Mouse (Mus musculus): Measurements from ENCODE around the gene Tob2.

The Tob2 gene

DNA sequence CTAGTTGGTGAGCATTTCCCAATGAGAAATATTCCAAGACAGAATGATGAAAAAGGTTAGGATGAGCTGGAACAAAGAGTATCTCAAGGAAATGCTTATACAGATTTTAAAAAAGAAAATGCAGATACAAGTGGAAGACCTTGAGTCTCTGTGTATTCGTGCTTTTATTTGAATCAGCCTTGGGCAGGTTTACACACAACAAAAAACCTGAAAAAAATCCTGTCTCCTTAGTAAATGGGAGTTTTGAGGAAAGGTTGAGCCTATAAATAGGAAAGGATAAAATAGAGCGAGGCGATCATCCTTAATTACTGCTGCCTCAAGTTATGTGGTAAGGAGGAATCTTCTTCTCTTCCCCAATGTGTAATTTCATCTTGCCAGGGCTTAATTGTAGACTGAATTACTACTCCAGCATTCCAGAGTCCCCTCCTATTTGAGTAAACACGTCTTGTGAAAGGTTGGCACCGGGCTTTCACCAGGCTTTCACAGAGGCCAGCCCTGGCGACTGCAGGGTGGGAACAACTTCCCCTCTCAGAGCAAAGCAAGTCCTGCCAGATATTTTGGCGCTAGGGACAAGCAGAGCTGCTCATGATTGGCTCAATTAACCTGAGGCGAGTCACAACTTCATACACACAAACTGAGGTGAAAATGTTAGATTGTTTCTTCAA, 2.0 kb upstream of the Tob2 start:
- no peak for DNase-seq (ENCODE audit: low read depth, low spot score)

DNA sequence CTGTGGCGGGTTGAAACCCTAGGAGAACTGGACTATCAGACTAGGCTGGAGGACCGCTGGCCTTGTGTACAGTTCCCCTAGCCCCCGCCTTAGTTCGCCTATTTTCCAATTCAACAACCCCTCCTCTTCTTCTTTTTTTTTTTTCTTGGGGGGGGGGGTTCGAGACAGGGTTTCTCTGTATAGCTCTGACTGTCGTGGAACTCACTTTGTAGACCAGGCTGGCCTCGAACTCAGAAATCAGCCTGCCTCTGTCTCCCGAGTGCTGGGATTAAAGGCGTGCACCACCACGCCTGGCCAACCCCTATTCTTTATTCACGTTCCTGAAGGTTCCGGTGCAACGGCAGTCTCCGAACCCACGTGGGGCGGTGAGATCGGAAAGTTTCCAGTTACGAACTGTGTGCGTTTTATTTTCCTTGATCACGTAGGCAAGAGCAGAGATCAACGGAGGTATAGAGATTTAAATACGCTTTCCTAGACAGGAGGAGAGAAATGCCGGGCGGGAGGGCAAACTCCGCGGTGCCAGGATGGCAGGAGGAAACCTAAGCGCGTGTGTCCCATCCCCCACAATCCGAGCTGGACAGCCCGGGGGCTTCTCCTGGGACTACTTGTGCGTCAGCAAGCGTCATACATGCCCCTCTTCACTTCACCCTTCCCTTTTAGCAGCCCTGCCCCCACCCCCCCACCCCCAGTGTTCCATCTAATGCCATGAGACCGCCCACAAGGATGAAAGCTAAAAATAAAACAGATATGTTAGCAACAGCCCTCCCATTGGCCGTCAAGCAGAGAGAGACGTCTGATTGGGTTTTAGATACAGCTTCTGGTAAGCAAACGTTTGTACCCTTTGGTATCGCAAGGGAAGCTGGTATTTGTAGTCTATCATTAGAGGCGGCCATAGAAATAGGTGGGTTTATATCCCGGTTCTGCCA, 997 bp upstream of the Tob2 start:
- peak; percentile 85 for DNase-seq (ENCODE audit: low read depth, low spot score)

DNA sequence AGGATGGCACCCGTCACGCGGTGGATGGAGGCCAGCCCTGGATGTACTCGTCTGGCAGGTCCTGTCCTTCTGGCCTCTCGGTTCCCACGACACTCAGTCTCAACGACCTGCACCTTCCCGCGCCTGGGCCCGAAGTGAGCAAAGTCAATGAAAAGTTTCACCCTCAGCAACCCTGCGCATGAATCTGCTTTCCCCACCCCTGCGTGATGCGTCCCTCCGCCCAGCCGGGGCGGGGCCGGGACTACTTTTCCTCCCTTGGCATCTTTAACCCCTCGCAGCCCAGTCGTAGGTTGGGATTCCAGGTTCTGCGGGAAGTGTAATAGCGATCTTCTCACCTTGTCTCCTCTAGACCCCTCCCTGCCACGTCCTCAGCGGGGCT, 469 bp downstream of the Tob2 start:
- DNase-seq (ENCODE audit: low read depth, low spot score): peak; percentile 92

DNA sequence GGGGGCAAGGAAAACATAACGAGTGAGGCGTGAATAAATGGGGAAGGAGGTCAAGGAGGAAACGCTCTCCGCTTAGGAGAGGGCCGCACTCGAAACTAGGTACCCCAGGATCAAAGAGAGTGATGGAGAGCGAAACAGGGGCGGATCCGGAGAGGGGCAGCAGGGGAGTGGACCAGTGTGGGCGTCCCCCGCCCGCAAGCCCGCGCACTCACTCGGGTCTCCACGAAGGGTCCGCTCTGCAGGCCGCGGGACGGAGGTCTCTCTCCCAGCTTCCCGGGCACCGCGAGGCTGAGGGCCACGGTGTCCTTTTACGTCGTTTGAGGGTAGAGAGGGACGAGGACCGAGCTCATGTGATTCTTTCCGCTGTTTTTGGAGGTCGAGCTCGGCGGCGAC, 876 bp downstream of the Tob2 start:
- peak; percentile 61 for DNase-seq (ENCODE audit: low read depth, low spot score)

DNA sequence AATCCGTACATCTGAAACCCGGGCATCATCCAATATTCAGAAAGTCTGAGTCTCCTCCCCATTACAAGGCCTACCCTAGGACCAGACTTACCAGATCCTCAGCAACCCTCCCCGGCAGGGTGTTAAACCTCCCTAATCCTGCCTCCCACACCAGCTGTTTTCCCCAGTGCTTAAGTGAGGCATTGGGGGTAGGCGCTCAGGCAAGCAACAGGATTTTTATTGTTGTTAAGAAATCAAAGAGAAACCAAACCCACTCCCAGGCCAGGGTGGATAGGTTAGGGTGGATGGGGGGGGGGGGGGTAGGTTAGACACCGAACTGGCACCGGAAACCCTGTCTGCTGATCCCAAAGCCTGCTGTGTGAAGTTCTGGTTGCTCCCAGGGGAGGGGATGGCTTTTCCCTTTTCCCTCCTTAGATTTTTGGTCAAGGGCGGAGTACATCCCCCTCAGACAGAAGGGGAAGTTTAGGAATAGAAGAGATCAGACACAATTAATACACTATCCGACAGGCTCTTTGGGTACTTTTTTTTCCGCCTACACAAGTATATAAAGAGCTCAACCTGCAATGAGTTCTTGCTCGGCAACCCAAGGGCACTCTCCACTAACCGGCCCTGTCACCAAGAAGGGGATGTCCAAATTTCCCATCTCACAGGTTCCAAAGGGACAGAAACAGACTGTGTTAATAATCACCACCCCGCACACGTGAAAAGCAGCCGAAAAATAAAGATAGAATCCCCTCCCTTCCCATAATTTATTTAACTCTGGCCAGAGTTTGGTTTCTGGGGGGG, 1.5 kb downstream of the Tob2 start:
- no peak for DNase-seq (ENCODE audit: low read depth, low spot score)

DNA sequence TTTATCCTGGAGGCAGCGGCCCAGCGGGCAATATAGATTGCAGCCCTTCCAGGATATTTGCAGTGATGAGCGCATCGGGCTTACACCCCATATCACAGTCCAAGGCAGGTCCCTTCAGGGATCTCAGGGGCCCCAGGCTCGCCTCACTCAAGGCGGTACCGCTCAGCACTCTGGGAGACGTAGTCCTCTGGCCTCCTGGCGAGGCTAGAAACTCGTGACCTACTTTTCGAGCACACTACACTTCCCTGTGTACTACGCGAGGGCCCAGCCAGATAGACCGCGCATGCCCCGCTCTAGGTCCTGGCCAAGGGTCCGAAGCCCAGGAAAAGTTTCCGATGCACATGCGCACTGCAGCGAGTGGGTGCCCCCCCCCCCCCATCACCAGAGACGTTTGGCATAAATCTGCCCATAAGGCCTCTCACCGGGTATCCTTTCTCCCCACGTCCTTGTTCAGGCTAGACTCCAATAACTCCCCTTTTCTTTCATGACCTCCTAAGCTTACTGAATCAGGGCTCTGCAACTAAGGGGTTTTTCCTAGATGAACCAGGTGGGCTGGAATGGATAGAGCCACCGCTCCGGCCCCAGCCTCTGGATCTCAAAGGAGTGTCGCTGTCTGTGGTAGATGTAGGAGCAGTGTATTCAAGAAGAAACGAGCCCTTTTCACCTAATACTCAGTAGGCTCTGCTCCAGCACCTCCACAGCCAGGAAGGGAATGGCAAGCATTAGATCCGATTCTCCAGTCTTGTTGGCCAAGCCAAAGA, 2.4 kb downstream of the Tob2 start:
- DNase-seq (ENCODE audit: low read depth, low spot score): peak; percentile 90

DNA sequence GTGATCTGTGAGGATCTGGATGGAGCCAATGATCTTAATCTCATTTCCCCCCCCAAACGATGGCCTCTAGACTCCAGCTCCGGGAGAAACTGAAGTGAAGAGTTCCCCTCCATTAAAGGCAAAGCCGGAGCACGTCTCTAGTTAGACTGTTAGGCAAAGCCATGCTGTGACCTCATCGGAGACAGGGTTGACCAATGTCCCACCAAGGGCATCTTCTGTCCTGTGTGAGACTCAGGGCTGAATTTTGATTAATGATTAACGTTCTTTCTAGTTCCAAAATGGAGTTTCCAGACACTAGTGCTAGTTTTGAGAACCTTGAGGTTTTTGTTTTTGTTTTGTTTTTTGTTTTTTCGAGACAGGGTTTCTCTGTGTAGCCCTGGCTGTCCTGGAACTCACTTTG, 5.5 kb downstream of the Tob2 start:
- no peak for DNase-seq (ENCODE audit: low read depth, low spot score)

DNA sequence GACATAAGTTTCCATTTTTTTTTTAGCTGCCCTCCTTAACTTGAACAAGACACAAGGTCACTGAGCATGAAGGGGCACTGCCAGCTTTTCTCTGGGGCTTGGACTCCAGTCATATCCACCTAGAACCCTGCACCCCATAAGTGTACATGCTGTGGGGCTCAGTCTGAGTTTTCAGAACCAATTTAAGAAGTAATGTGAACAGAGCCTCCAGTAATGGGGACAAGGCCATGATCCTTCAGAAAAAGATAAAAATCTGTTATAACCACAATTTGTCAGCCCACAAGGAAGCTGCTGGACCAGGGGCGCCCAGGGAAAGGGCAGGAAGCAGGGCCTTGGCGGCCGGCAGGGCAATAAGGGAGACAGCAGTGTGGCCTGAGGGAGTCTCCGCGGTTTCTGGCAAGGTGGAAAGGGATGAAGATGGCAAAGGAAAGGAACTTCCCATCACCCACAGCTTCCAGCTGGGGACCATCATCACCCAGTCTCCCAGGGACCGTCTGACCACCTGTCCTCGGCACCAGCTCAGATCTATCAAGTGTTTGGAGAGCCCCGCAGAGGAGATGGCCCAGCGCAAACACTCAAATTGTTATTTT, 6.1 kb downstream of the Tob2 start:
- DNase-seq (ENCODE audit: low read depth, low spot score): no peak

DNA sequence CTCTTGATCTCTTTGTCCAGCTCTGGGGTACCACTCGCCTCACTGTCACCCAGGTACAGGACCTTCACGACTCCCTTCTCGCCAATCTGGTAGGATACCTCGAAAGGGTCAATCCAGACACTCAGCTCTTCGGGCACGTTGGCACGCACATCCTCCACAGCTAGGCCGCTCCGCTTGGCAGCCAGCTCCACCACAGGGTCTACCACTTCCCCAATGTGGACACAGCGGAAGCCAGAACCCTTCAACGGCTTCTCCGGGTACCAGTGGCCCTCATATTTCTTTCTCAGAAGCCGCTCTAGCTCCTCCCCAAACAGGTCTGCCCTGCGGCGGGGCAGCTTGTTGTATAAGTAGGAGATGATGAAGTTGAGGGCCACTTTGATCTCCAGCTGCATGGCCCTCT, 7.2 kb downstream of the Tob2 start:
- no peak for DNase-seq (ENCODE audit: low read depth, low spot score)

DNA sequence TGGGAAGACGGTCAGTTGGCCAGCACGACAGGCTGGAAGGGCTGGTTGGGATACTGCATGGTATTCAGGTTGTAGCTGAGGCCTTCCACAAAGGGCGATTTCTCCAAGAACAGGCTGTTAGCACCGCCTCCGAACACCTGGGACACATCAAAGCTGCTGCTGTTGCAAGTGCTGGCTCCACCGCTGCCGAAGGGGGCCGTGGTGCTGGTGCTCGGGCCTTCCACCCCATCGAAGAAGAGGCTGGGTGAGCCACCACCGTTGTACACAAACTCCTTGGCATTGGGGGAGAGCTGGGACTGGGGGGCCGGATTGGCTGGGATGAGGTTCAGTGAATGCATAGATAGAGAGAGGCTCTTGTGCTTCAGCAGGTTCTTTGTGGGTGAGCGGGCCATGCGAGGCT, 7.9 kb downstream of the Tob2 start:
- DNase-seq (ENCODE audit: low read depth, low spot score): no peak

DNA sequence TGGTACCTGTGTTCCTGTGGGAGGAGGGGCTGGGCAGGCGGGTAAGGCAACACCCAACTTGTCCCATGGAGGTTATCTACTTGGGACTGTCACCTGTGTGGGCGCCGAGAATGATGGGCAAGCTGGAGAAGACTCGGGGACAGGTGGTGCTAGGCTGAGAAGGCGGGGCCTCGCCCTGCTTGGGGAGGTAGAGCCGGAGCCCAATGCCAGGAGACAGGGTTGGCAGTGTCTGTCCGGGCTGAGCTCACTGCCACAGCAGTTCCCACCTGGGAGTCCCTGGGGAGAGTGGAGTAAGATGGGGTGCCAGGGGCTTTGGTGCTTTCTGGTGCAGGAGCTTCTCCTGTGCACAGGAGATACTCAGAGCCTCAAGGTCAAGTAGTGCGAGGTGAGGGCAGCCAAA, 9.5 kb downstream of the Tob2 start:
- no peak for DNase-seq (ENCODE audit: low read depth, low spot score)

DNA sequence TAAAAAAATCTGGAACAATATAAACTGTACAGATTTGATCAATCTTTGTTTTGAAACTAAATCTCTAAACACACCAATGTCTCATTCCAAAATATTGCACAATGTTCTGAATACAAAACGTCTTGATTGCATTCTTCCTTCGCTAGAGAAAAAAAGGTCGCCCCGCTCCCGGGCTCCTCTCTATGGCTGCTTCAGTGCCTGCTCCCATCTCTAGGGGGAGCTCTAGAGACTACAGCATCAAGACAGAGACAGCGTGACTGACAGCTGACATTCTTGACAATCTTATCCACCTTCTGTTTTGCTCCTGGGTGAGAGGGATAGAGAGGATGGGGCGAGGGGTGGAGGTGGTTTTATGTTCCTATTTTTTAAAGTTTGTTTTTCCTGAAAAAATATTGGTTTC, 10.3 kb downstream of the Tob2 start:
- DNase-seq (ENCODE audit: low read depth, low spot score): peak; percentile 40

DNA sequence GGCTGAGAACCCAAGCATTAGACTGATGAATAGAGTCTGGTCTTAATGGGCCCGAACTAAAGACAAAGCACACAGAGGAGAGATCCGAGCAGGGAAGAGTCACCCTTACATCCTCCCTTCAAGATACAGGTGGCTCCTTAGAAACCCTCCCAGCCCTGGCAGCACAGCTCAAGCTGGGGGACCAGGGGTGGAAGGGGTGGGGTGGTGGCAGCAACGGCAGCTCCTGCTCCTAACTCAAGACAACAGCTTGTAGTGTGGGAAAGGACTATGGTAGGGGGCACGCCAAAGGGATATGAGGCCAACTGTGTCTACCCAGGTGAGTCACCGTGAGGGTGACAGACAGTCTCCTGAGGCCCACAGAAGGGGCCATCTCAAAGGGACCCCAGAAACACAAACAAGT, 10.7 kb downstream of the Tob2 start:
- no peak for DNase-seq (ENCODE audit: low read depth, low spot score)

DNA sequence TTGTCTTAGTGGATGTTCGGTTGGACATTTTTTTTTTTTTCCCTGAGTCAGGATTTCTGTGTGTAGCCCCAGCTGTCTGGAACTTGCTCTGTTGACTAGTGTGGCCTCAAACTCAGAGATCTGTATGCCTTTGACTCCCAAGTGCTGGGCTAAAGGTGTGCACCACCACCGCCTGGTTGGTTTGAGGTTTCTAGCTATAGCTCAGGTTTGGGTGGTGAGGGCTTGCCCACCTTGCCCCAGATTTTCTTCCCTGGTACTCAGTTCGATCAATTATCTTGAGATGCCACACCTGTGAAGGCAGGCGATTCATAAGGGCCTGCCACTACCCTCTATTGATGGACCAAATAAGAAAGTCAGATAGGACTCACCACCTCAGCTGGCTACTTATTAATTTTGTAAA, 11.4 kb downstream of the Tob2 start:
- DNase-seq (ENCODE audit: low read depth, low spot score): no peak

DNA sequence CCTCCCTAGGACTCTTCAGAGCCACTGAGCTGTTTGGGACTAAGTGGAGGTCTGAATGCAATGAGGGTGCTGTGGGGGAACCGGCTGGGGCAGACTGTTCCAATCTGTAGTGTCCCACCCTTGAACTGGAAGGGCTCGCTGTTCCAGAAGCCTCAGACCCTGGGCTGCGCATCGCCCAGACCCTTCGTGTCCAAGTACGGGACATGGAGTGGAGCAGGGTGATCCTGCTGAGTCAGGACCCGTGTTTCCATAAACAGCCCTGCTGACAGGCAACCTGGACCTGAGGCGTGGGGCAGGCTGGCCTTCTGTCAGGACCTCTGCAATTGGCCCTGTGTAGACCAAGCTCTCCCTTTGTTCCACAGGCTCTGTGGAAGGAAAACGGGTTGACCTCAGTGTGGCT, 11.8 kb downstream of the Tob2 start:
- no peak for DNase-seq (ENCODE audit: low read depth, low spot score)

DNA sequence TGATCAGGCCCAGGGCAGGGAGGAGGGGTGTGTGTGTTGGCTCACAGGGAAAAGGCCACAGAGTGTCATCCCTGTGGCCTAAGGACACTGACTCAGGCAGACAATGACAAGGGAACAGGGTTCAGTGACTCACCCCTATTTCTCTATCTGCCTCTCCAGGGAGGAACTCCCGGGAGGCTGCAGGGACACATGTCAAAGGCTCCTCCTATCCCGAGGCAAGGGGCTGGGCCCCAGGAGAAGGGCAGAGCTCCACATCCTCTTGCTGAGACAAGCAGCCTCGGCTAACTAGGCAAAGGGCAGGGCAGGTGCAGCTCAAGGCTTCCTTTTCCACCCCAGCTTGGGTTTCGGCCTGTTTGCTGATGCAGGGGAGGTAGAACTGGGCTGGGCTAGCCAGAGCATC, 12.9 kb downstream of the Tob2 start:
- DNase-seq (ENCODE audit: low read depth, low spot score): no peak

DNA sequence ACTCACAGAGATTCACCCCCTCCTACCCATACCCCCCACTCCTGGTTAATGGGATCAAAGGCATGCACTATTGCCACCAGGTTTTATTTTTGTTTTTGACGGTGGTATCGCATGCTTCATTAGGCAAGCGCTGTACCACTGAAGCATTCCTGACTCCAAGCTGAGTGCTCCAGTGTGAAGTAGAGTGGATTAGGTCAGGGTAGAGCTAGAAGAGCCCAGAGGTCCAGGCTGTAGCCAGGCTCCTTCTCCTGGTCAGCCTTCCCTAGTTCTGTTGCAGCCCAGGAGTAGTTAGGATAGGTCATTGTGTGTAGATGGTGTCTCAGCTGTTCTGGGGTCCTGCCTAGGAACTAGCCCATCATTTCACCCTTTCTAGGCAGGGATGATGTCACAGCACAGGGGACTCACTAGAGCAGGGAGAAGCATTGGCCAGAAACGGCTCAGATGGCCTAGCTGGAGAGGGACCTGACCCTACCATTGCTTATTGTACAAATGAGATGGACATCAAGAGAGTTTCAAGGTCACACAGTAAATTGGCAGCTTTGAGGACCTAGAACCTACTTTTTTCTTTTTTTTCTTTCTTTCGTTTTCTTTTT, 13.5 kb downstream of the Tob2 start:
- no peak for DNase-seq (ENCODE audit: low read depth, low spot score)

DNA sequence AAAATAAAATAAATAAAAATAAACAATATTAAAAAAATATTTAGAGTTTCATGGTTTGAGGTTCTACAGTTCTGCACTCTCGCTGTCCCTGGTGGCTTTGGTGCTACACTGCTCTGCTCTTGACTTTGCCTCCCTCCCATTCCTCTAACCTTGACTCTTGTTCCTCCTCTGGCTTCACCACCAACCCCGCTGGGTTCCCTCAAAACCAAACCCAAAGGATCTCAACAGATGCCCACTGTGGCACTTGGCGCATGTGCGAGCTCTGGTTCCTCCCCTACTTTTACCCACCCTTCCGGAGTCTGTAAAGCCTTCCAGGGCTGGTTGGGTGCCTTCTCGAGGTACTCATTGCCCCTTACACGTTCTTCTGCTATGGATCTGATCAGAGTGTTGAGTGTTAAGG, 16.3 kb downstream of the Tob2 start:
- DNase-seq (ENCODE audit: low read depth, low spot score): no peak

DNA sequence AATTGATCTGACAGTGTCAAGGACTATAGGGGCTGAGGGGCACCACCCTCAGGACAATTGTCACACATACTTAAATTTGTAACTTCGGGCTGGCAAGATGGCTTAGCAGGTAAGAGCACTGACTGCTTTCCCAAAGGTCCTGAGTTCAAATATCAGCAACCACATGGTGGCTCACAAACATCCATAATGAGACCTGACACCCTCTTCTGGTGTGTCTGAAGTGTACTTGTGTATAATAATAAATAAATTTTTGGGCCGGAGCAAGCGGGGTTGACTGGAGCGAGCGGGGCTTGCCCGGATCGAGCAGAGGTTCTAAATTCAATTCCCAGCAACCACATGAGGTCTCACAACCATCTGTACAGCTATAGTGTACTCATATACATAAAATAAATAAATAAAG, 18.3 kb downstream of the Tob2 start:
- DNase-seq (ENCODE audit: low read depth, low spot score): no peak

DNA sequence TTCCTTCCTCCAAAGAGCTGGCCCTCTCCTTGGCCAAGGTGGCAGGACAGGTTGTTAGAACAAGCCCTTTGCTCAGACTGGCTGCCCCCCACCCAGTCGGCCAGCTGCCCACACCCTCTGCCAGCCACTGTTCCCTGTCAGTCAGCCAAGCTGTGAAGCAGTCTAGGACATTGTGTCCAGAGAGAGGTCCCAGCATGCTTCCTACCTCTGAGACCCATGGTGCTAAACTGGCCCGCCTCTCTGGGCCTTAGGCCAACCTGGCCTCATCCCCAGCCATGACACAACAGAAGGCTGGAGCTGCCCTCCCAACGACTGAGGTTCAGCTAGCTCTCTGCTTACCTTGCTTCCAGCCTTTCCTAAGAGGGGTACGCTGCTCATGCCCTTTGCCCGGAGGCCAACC, 19.0 kb downstream of the Tob2 start:
- no peak for DNase-seq (ENCODE audit: low read depth, low spot score)

Measured in forelimb bud, embryonic 11.5 days (tissue).